Mouse (Mus musculus) midbrain, embryonic 10.5 days (tissue): Measurements from ENCODE around the gene Fam184b. TPM values are rescaled to one million over a fixed set of nuclear protein-coding genes. Genes with fewer than 3 reads are reported as not detected.
"Not testable (repeated sequence)": the region's sequence is repeated elsewhere in the genome, so short reads cannot be mapped to it uniquely, and the experiment has no call there.

Source experiments
- DNase-seq: peaks from one replicate; pipeline ENCODE4 v3.0.0-alpha.2; 2017; ENCODE audit warnings: low spot score
- H3K27ac ChIP-seq: fragments of 300-500 bp; sonication (generic); replicated peaks from 2 replicates; pipeline ENCODE4 v1.5.1; 2016; ENCODE audit warnings: mild to moderate bottlenecking
- H3K27me3 ChIP-seq: fragments of 300-500 bp; sonication (generic); 2 replicates; pipeline ENCODE4 v1.6.1; 2016; ENCODE audit warnings: low read depth, mild to moderate bottlenecking; ENCODE audit not compliant: poor library complexity, severe bottlenecking
- H3K36me3 ChIP-seq: fragments of 300-500 bp; sonication (generic); 2 replicates; pipeline ENCODE4 v1.6.1; 2016; ENCODE audit warnings: mild to moderate bottlenecking, moderate library complexity
- H3K4me1 ChIP-seq: fragments of 300-500 bp; sonication (generic); 2 replicates; pipeline ENCODE4 v1.6.1; 2016
- H3K4me3 ChIP-seq: fragments of 300-500 bp; sonication (generic); 2 replicates; pipeline ENCODE4 v1.5.1; 2016; ENCODE audit warnings: mild to moderate bottlenecking, moderate library complexity
- H3K9me3 ChIP-seq: fragments of 300-500 bp; sonication (generic); replicated peaks from 2 replicates; pipeline ENCODE4 v1.6.1; 2016; ENCODE audit warnings: mild to moderate bottlenecking
- WGBS: fragments of 180-500 bp; shearing (Covaris S2); methylation state at CpG from one replicate; pipeline ENCODE4 v1.1.7; 2016; 5-methylcytosine and 5-hydroxymethylcytosine counted together
- polyA plus RNA-seq: library from polyadenylated mRNA; unstranded; fragments of >200 nt; fragmentation: Nextera tagmentation; extraction: Ambion mirVana; gene quantifications from 2 replicates; pipeline ENCODE4 v1.2.1, GENCODE M21; 2016

Gene Fam184b
- polyA plus RNA-seq, 1 experiment from 2014 or later, result 0.73 TPM

DNA sequence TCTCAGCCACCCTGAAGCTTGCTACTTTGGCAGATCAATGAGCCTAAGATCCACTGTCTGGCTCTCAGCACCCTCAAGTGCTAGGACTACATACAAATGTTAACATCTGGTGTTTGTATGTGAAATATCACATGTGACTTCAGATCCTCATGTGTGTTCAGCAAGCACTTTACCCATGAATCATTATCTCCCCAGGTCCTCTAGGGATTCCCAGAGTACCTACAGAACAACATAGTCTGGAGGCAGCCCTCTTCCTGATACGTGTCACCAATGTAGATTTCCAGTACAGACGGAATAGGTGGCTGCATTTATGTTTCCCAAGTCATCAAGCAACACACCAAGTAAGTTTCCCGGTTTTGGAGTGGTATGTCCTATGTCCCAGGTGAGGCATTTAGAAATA lies 29.4 kb upstream of the Fam184b start:
- no peak for DNase-seq
- Histone ChIP-seq H3K4me1 (peaks cover 14% of the 10 kb centered on the region), H3K27me3 (no peaks in the 10 kb centered on the region), H3K36me3 (peaks cover 21% of the 10 kb centered on the region), H3K27ac (peak overlapping the region; percentile 95), H3K9me3 (no peaks in the 10 kb centered on the region), H3K4me3 (peak overlapping the region; percentile 91)
- 3% methylated on average over 3 of the region's 3 CpGs for WGBS

DNA sequence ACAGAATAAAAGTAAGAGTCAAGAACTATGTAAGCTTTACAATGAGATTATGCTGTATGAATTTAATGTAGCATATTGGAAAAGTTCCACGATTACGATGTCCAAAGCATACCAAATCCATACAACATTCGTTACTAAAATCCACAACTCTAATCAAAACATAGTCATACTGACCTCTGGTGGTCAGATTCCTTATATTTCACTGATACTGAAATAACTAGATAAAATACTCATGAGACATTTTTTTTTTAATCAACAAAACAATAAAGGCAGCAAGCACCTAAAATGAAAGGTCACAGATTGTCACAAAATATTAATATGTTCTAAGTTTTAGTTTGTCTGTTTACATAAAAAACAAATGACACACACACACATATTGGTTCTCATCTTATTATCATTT lies 28.9 kb upstream of the Fam184b start:
- DNase-seq, result no peak
- H3K4me3 ChIP-seq, result peak overlapping the region; percentile 91
- H3K4me1 ChIP-seq, result peaks cover 14% of the 10 kb centered on the region
- no peak overlapping the region for H3K27ac ChIP-seq
- no peaks in the 10 kb centered on the region for H3K9me3 ChIP-seq
- H3K27me3 ChIP-seq, result no peaks in the 10 kb centered on the region
- H3K36me3 ChIP-seq, result peaks cover 16% of the 10 kb centered on the region
- WGBS, result 54% methylated on average over 3 of the region's 3 CpGs

DNA sequence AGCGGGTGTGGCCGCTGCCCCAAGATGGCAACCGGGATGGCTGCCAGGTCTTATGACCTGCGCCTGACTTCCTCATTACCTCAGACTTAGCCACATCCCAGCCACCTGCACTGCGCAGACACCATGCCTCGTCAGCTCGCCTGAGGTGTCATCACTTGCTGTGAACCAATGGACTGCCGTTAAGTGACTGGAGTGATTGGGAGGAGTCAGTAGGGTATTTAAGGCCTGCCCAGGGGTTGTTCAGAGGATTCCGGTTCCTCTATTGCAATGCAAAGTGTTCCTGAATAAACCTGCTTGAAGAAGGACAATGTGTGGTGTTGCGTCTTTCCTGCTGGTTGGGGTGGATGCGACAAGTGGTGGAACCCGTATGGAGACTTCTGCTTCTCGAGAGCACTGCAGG lies 19.0 kb upstream of the Fam184b start:
- not testable (repeated sequence) for H3K4me3 ChIP-seq, H3K27ac ChIP-seq, H3K4me1 ChIP-seq, DNase-seq, H3K36me3 ChIP-seq, H3K27me3 ChIP-seq
- peaks cover 15% of the 10 kb centered on the region for H3K9me3 ChIP-seq
- 93% methylated on average over 13 of the region's 13 CpGs for WGBS

DNA sequence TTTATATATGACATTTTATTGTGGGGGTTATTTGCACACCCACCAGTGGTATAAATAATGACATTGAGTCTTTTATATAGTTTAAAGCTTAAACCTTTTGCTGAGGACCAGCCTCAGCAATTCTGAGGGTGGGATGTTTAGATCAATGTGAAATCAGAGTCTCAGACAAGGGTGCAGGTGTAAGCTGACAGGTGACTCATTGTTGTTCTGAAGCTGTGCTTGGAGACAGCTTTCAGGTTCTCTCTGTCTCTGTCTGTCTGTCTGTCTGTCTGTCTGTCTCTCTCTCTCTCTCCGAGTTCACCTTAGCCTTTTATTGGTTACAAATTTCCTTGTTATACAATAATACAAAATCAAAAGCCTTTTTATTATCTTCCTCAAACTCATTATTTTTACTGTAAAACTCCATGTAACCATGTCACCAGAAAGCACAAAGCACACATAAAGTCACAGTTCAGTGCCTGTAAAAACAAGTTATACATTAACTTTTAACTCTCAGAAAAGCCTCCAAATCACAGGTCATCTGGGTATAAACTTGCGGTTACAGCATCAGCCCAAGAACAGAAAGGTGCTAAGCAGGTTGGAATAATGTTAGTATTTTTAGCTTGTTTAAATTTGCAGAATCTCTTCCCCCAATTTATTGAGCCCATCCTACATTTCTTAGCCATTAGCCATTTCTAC lies 11.8 kb upstream of the Fam184b start:
- no peaks in the 10 kb centered on the region for H3K27me3 ChIP-seq
- H3K36me3 ChIP-seq, result no peaks in the 10 kb centered on the region
- H3K4me1 ChIP-seq, result no peaks in the 10 kb centered on the region
- DNase-seq, result no peak
- H3K9me3 ChIP-seq, result no peaks in the 10 kb centered on the region
- WGBS, result 94% methylated on average over 2 of the region's 2 CpGs
- H3K27ac ChIP-seq, result no peak overlapping the region
- no peak overlapping the region for H3K4me3 ChIP-seq

DNA sequence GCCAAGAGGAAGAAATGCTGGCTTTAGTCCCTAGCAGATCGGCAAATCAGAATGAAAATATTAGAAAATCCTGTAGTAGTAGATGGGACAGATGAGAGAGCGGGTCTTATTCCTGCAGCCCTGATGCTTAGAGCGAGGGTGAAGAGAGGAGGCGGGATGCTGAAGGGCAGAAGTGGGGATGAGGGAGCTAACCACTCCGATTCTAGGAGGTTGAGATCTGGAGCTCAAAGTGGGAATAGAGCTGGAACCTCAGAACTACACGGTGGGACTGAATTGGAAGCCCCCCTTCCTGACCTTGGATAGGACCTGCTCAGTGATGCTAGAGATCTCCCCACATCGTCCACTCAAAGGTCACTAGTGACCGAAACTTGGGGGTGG lies 290 bp upstream of the Fam184b start:
- Histone ChIP-seq H3K9me3 (no peaks in the 10 kb centered on the region), H3K36me3 (no peaks in the 10 kb centered on the region), H3K4me3 (peak overlapping the region; percentile 78), H3K27me3 (peaks cover 41% of the 10 kb centered on the region), H3K4me1 (peaks cover 9% of the 10 kb centered on the region), H3K27ac (no peak overlapping the region)
- peak; percentile 34 for DNase-seq
- WGBS, result 3% methylated on average over 8 of the region's 8 CpGs

DNA sequence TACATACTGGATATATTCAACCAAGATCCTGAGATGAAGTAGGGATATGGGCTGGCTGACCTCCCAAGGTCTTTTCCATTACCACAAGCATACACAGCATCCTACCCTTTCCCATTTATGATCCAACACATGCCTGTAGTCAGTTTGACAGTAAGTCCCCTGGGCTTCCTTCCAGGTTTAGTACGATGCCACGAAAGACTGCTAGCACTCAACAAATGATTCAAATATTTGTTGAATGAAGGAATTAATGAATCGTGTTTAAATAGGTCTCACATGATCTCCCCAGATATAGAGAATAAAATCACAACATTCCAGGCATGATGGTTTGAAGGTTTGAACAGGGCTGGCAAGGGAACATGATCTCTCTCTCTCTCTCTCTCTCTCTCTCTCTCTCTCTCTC lies 1.0 kb downstream of the Fam184b start:
- Histone ChIP-seq H3K27ac (no peak overlapping the region), H3K9me3 (no peaks in the 10 kb centered on the region), H3K4me3 (peak overlapping the region; percentile 78; the same call in 1 of the 2 replicates), H3K4me1 (peaks cover 9% of the 10 kb centered on the region), H3K36me3 (no peaks in the 10 kb centered on the region), H3K27me3 (peaks cover 41% of the 10 kb centered on the region)
- no peak for DNase-seq
- 81% methylated on average over 3 of the region's 3 CpGs for WGBS

DNA sequence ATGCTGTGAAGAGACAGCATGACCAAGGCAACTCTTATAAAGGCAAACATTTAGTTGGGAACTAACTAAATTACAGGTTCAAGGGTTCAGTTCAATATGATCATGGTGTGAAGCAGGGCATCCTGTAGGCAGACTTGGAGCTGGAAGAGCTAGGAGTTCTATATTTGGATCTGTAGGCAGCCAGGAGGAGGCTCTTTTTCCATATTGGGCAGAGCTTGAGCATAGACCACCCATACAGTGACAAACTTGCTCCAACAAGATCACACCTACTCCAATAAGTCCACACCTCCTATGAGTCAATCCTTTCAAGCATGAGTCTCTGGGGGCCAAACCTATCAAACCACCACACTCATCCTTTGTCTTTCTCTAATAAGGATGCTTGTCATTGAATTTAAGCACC lies 9.9 kb downstream of the Fam184b start:
- Histone ChIP-seq H3K27me3 (no peaks in the 10 kb centered on the region), H3K36me3 (no peaks in the 10 kb centered on the region), H3K9me3 (peaks cover 7% of the 10 kb centered on the region), H3K27ac (no peak overlapping the region), H3K4me1 (no peaks in the 10 kb centered on the region), H3K4me3 (no peak overlapping the region)
- no peak for DNase-seq

DNA sequence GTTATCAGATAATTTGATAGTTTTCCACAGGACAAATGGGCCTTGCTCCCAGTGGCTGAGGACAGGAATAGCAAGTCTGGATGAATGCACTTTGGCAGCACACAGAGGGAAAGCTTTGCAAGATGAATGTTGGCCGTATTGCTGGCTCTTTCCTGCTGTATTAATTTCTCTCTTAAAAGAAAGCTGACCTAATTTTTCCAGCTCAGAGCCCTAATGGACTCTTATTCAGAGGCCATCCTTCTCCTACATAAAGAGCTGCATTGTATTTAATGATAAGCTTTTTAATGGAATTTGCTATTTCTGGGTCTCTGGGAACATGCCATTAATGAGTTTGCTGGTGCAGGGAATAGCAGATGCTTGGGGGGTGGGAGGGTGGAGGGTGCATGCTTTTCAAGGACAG lies 11.6 kb downstream of the Fam184b start:
- Histone ChIP-seq H3K27ac (no peak overlapping the region), H3K4me1 (no peaks in the 10 kb centered on the region), H3K9me3 (peaks cover 16% of the 10 kb centered on the region), H3K36me3 (no peaks in the 10 kb centered on the region), H3K27me3 (no peaks in the 10 kb centered on the region), H3K4me3 (no peak overlapping the region)
- 74% methylated on average over 1 of the region's 1 CpGs for WGBS
- no peak for DNase-seq

DNA sequence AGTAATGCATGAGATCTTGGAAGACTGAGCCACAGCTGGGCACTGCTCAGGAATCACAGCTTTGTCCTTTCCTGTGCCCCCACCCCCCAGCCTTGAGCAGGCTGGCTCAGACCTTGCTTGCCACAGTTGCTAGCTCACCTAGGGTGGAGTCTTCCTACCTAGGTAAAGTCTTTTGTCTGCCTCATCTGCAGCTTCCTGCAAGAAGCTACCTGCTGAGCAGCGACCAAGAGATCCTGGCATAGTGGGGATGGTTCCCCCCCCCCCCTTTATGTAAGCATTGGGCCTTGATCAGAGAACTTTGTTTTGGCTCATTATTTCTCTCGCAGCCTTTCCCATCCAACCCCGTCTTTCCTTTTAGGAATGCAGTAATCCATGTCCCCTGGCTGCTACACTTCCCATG lies 17.9 kb downstream of the Fam184b start:
- Histone ChIP-seq H3K36me3 (no peaks in the 10 kb centered on the region), H3K27ac (no peak overlapping the region), H3K27me3 (no peaks in the 10 kb centered on the region), H3K9me3 (peaks cover 16% of the 10 kb centered on the region), H3K4me1 (no peaks in the 10 kb centered on the region), H3K4me3 (no peak overlapping the region)
- WGBS, result 48% methylated on average over 3 of the region's 3 CpGs
- DNase-seq, result no peak

DNA sequence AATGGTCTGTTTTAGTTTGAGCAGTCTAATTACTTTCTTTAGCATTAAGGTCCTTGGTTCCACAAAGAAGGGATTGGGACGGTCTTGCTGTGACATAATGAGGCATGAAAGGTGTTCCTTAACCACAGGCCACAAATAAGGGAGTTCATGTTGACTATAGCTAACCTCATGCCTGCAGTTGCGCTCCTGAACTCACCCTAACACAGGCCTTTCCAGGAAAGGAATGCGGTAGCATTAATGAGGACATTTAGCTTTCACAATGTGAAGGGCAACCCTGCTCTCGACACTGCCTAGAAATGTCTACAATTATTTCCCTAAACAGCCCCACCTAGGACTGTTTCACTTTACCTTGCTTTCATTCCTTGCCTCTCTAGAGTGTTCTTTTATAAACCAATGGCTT lies 40.4 kb downstream of the Fam184b start:
- Histone ChIP-seq H3K27me3 (no peaks in the 10 kb centered on the region), H3K9me3 (no peaks in the 10 kb centered on the region), H3K4me3 (no peak overlapping the region), H3K4me1 (no peaks in the 10 kb centered on the region), H3K36me3 (no peaks in the 10 kb centered on the region), H3K27ac (no peak overlapping the region)
- WGBS, result 79% methylated on average over 4 of the region's 4 CpGs
- no peak for DNase-seq

DNA sequence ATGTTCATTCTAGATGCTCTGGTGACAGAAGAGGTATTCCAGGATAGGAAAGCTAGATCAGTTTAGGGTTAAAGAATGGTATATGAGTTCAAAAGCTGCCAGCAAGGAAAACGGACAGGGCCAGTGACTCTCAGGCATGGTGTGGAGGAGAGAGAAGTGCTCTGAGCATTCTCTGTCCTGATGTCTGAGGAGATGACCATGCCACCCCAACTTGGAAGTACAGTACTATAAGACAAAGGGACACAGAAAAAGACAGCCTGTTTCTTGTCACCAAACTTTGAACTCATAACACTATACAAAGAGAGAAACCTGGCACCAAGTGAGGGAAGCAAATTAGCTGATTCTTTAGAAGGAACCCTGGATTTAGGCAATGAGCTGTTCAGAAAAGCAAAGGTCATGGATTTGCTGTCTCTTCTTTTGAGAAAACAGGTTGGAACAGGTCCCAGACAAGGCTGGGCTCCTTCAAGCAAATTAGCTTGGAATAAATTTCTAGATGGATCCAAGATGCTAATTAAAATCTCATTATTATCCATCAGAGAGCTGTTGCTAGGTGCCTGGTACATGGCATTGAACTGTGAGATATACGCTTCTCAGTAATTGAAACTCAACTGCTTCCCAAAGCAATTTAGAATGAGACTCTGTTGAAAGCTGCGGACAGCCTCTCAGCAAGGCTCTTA lies 43.9 kb downstream of the Fam184b start:
- Histone ChIP-seq H3K27me3 (no peaks in the 10 kb centered on the region), H3K9me3 (no peaks in the 10 kb centered on the region), H3K27ac (no peak overlapping the region), H3K4me3 (no peak overlapping the region), H3K4me1 (no peaks in the 10 kb centered on the region), H3K36me3 (no peaks in the 10 kb centered on the region)
- WGBS, result 74% methylated on average over 3 of the region's 3 CpGs
- no peak for DNase-seq

DNA sequence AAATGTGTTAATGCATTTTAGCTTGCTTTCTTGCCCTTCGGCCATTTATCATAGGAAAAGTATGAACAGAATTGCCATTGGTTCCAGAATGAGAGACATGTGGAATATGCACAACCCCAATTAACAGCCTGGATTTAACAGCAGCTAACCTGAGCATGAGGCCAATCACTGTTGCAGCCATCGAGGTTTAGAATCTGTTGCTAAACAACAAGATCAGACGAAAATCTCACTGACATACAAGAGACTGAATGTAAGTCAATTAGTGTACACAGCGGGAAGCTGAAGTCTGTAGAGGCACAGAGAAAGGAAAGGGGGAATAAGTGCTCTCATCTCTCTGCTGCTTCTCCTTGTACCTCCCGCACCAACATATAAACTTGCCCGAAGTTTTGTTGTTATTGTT lies 46.1 kb downstream of the Fam184b start:
- WGBS, result 82% methylated on average over 6 of the region's 6 CpGs
- Histone ChIP-seq H3K36me3 (no peaks in the 10 kb centered on the region), H3K27ac (no peak overlapping the region), H3K4me1 (no peaks in the 10 kb centered on the region), H3K9me3 (no peaks in the 10 kb centered on the region), H3K4me3 (no peak overlapping the region), H3K27me3 (no peaks in the 10 kb centered on the region)
- no peak for DNase-seq

DNA sequence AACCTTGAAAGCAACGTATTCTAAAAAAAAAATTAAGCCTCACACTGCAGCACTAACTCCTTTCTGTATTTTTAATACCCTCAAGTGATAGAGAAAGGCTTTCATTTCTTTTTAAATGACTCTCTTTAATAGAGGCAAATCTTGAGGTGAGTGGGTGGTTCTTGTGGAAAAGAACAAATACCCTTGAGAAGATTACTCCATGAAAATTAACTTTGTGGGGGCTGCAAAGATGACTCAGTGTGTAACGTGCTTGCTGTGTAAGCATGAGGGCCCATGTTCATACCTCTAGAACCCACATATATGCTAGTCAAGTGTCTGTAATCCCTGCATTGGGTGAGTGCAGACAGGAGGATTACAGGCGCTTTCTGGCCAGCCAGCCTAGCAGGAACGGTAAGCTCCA lies 49.3 kb downstream of the Fam184b start:
- no peaks in the 10 kb centered on the region for H3K4me1 ChIP-seq
- no peaks in the 10 kb centered on the region; the same call in 1 of the 2 replicates for H3K9me3 ChIP-seq
- WGBS, result 85% methylated on average over 4 of the region's 4 CpGs

More for the DNA sequence above, 49.3 kb downstream of the Fam184b start:
- H3K27me3 ChIP-seq, result no peaks in the 10 kb centered on the region
- no peaks in the 10 kb centered on the region for H3K36me3 ChIP-seq
- no peak for DNase-seq
- no peak overlapping the region for H3K27ac ChIP-seq
- no peak overlapping the region for H3K4me3 ChIP-seq
